In genomic region chr8:122171823-122172222, GRCm38 (mm10) we compare ENCODE assay signal across 18 mouse cellular contexts.
"Had no signal": no experiment of that assay in that cellular context is flagged by ENCODE, and none has a peak within 500 bp of the region (broad histone marks: within the 10 kb centered on the region; RNA-seq: fewer than 3 reads in every experiment).

No protein-coding gene starts in this region.

- H3K27ac ChIP-seq: kidney, embryonic 15.5 days; left cerebral cortex, adult 2 months; liver, embryonic 13.5 days; neural tube, embryonic 12.5 days; neural tube, embryonic 15.5 days; stomach, embryonic 15.5 days had no signal

- H3K4me3 ChIP-seq: kidney, embryonic 15.5 days; left cerebral cortex, adult 2 months; liver, embryonic 13.5 days; neural tube, embryonic 12.5 days; neural tube, embryonic 15.5 days; stomach, embryonic 15.5 days had no signal

- H3K9me3 ChIP-seq: kidney, embryonic 15.5 days; liver, embryonic 13.5 days; neural tube, embryonic 12.5 days; neural tube, embryonic 15.5 days; stomach, embryonic 15.5 days had no signal

- H3K9ac ChIP-seq: kidney, embryonic 15.5 days; liver, embryonic 13.5 days; neural tube, embryonic 12.5 days; neural tube, embryonic 15.5 days; stomach, embryonic 15.5 days had no signal

- H3K36me3 ChIP-seq: kidney, embryonic 15.5 days; liver, embryonic 13.5 days; neural tube, embryonic 12.5 days; neural tube, embryonic 15.5 days; stomach, embryonic 15.5 days had no signal

- H3K27me3 ChIP-seq: liver, embryonic 13.5 days; neural tube, embryonic 12.5 days; neural tube, embryonic 15.5 days; stomach, embryonic 15.5 days had no signal

- DNase-seq: kidney, postnatal 10 days; kidney, postnatal 36 days; layer of hippocampus, postnatal 36 days; liver, embryonic 13.5 days; lung, adult 2 months; lung, postnatal 14 days; lung, postnatal 4 days; midbrain, embryonic 14.5 days; retina, postnatal 1 day; right cerebral cortex, postnatal 25 days; spleen, adult 18-20 months; thymus, postnatal 25 days had no signal

- H3K4me2 ChIP-seq: kidney, embryonic 15.5 days; liver, embryonic 13.5 days; midbrain, embryonic 11.5 days; neural tube, embryonic 12.5 days; neural tube, embryonic 15.5 days; stomach, embryonic 15.5 days had no signal

- H3K4me1 ChIP-seq: liver, embryonic 13.5 days; neural tube, embryonic 12.5 days; neural tube, embryonic 15.5 days; stomach, embryonic 15.5 days had no signal
